Mouse (Mus musculus): Measurements from ENCODE around the gene Grb10. TPM values are rescaled to one million over a fixed set of nuclear protein-coding genes. Genes with fewer than 3 reads are reported as not detected.
A peak's percentile ranks its signal among the peaks of the same experiment; 100 is the strongest.

The Grb10 gene
- polyA plus RNA-seq, 1 experiment from 2014 or later = 116 TPM

DNA sequence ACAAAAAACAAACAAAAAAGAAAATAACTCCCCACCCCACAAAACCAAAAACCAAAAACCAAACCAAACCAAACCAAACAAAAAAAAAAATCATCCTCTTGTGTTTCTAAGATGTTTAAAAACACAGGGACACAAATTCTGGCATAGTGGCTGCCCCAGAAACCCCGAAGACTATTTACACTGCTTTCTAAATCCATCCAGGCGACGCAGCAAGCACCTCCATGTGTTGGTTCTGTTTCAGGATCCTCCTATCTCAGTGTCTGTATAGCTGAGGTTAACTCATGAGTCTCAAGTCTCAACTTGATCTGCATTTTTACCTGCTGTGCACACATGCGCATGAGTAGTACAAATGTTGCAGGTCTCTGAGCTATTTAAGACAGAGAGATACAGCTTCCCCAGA lies 1.9 kb upstream of the Grb10 start:
- 91% methylated on average over 4 of the region's 4 CpGs for WGBS
- Histone ChIP-seq H3K36me3 (no peaks in the 10 kb centered on the region), H3K9ac (no peak overlapping the region), H3K9me3 (no peaks in the 10 kb centered on the region), H3K27ac (no peak overlapping the region), H3K27me3 (peaks cover 87% of the 10 kb centered on the region), H3K4me2 (no peak overlapping the region), H3K4me1 (replicated peaks) (peaks cover 16% of the 10 kb centered on the region), H3K4me3 (no peak overlapping the region)
- ATAC-seq (ENCODE audit: low FRiP score) = no peak

- ATAC-seq (ENCODE audit: low FRiP score) = no peak
- H3K9ac ChIP-seq = no peak overlapping the region
- WGBS = 57% methylated on average over 6 of the region's 6 CpGs
- no peak overlapping the region for H3K27ac ChIP-seq
- H3K27me3 ChIP-seq = peaks cover 90% of the 10 kb centered on the region
- H3K4me2 ChIP-seq = no peak overlapping the region
- H3K4me1 ChIP-seq (replicated peaks) = peaks cover 16% of the 10 kb centered on the region
- H3K36me3 ChIP-seq = no peaks in the 10 kb centered on the region
- H3K4me3 ChIP-seq = no peak overlapping the region
- no peaks in the 10 kb centered on the region for H3K9me3 ChIP-seq
Measured at GRCm38 (mm10) chr11:12039748-12040147, 1.3 kb upstream of the Grb10 start.

DNA sequence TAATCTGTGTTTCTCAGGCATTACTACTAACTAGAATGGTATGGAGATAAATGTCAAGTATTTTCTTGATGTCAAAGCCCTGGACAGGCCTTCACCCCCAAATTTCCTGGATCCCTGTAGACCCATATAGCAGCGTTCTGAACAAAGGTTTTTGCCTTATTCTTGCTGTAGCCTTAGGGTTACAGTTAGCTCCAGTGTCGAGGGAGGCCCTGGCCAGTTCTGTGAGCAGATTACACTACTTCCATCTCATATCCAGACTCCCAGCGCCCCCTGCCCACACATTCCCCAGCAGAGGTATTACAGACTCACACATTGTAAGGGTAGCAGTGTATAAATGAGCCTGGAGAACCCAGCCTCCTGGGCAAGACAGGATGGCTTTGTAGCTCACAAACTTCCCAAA lies 615 bp upstream of the Grb10 start:
- Histone ChIP-seq H3K4me1 (replicated peaks) (peaks cover 16% of the 10 kb centered on the region), H3K9ac (no peak overlapping the region), H3K27me3 (peaks cover 96% of the 10 kb centered on the region), H3K4me3 (no peak overlapping the region), H3K27ac (no peak overlapping the region), H3K9me3 (no peaks in the 10 kb centered on the region), H3K36me3 (no peaks in the 10 kb centered on the region), H3K4me2 (no peak overlapping the region)
- no peak for ATAC-seq (ENCODE audit: low FRiP score)
- WGBS = 18% methylated on average over 3 of the region's 3 CpGs

GRCm38 (mm10) chr11:12037689-12038469 lies 604 bp downstream of the Grb10 start:
- peaks cover 97% of the 10 kb centered on the region for H3K27me3 ChIP-seq
- peak overlapping the region; percentile 35 for H3K27ac ChIP-seq
- no peak; the same call in 1 of the 2 replicates for ATAC-seq (ENCODE audit: low FRiP score)
- H3K9me3 ChIP-seq = no peaks in the 10 kb centered on the region
- H3K4me3 ChIP-seq = peak overlapping the region; percentile 53
- H3K36me3 ChIP-seq = no peaks in the 10 kb centered on the region
- peaks cover 16% of the 10 kb centered on the region for H3K4me1 ChIP-seq (replicated peaks)
- 5% methylated on average over 46 of the region's 48 CpGs for WGBS
- H3K9ac ChIP-seq = peak overlapping the region; percentile 80
- H3K4me2 ChIP-seq = peak overlapping the region; percentile 52

DNA sequence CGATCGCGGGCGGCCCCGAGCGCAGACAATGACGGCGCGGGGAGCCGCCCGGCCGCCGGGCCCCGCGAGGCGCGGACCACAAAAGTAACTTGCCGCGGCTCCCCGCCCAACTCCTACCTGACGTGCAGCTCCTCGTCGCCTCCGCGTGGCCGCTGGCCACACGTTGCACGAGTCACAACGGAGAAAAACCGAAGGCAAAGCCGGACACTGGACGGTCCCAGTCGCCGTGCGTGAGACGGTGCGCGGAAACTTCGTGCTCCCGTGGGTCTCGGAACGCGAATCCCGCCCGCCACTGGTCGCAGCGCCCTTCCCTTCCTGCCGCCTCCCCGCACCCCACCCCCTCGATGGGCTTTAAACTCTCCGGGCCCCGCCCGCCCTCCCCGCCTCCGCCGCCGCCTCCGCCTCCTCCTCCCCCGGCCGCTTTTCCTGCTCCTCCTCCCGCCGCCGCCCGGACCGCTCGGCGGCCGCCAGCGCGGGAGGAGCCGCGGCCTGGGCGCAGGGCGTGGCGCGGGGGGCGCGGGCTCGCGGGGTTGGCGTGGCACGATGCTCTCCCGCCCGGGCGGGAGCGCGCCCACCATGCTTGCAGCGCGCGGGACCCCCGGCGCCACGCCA lies 1.3 kb downstream of the Grb10 start:
- Histone ChIP-seq H3K4me2 (peak overlapping the region; percentile 52), H3K9me3 (no peaks in the 10 kb centered on the region), H3K27me3 (peaks cover 96% of the 10 kb centered on the region), H3K27ac (peak overlapping the region; percentile 62), H3K4me3 (peak overlapping the region; percentile 53), H3K36me3 (no peaks in the 10 kb centered on the region), H3K9ac (peak overlapping the region; percentile 80), H3K4me1 (replicated peaks) (peaks cover 16% of the 10 kb centered on the region)
- 1% methylated on average over 55 of the region's 93 CpGs for WGBS
- peak; percentile 75 for ATAC-seq (ENCODE audit: low FRiP score)

- no peaks in the 10 kb centered on the region for H3K9me3 ChIP-seq
- no peak for ATAC-seq (ENCODE audit: low FRiP score)
- WGBS = 3% methylated on average over 46 of the region's 65 CpGs
- H3K4me1 ChIP-seq (replicated peaks) = peaks cover 16% of the 10 kb centered on the region
- H3K27me3 ChIP-seq = peaks cover 94% of the 10 kb centered on the region
- H3K9ac ChIP-seq = peak overlapping the region; percentile 80
- no peaks in the 10 kb centered on the region for H3K36me3 ChIP-seq
- peak overlapping the region; percentile 52 for H3K4me2 ChIP-seq
- peak overlapping the region; percentile 62 for H3K27ac ChIP-seq
- peak overlapping the region; percentile 53 for H3K4me3 ChIP-seq
Measured at GRCm38 (mm10) chr11:12035916-12036910, 2.3 kb downstream of the Grb10 start.

DNA sequence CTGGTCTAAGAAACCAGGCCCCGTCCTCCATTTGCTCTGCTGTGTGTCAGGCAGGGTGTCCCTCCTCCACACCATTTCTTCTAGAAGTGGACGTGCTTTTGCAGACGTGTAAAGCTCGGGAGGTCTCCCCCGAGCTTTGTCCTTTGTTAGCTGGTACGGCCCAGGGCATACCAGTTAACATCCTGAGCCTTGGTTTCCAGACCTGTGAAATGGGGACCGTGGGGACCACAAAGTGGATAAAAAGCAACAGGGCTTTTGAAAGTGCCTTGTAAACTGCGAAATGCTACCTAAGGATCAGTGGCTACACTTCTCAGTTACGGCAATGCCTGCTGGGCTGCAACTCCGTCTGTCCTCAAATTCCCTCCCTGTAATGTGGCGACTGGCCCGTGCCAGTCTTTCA lies 3.2 kb downstream of the Grb10 start:
- Histone ChIP-seq H3K4me3 (peak overlapping the region; percentile 53), H3K4me1 (replicated peaks) (peaks cover 16% of the 10 kb centered on the region), H3K4me2 (peak overlapping the region; percentile 52), H3K36me3 (no peaks in the 10 kb centered on the region), H3K27ac (peak overlapping the region; percentile 18; the same call in 1 of the 2 replicates), H3K9me3 (no peaks in the 10 kb centered on the region), H3K9ac (peak overlapping the region; percentile 60), H3K27me3 (peaks cover 94% of the 10 kb centered on the region)
- 6% methylated on average over 12 of the region's 12 CpGs for WGBS
- no peak for ATAC-seq (ENCODE audit: low FRiP score)

- Histone ChIP-seq H3K4me2 (peak overlapping the region; percentile 52), H3K27me3 (peaks cover 93% of the 10 kb centered on the region), H3K27ac (no peak overlapping the region), H3K9me3 (no peaks in the 10 kb centered on the region), H3K9ac (peak overlapping the region; percentile 60; the same call in 1 of the 2 replicates), H3K4me3 (peak overlapping the region; percentile 53), H3K36me3 (no peaks in the 10 kb centered on the region), H3K4me1 (replicated peaks) (peaks cover 16% of the 10 kb centered on the region)
- 54% methylated on average over 4 of the region's 4 CpGs for WGBS
- no peak for ATAC-seq (ENCODE audit: low FRiP score)
Measured at GRCm38 (mm10) chr11:12034781-12035180, 3.7 kb downstream of the Grb10 start.

GRCm38 (mm10) chr11:12034371-12034770 lies 4.1 kb downstream of the Grb10 start:
- H3K4me2 ChIP-seq = peak overlapping the region; percentile 52
- H3K27me3 ChIP-seq = peaks cover 93% of the 10 kb centered on the region
- H3K9ac ChIP-seq = no peak overlapping the region
- peaks cover 16% of the 10 kb centered on the region for H3K4me1 ChIP-seq (replicated peaks)
- H3K9me3 ChIP-seq = no peaks in the 10 kb centered on the region
- H3K4me3 ChIP-seq = peak overlapping the region; percentile 53
- H3K36me3 ChIP-seq = no peaks in the 10 kb centered on the region
- ATAC-seq (ENCODE audit: low FRiP score) = no peak
- WGBS = 26% methylated on average over 5 of the region's 5 CpGs
- H3K27ac ChIP-seq = no peak overlapping the region

DNA sequence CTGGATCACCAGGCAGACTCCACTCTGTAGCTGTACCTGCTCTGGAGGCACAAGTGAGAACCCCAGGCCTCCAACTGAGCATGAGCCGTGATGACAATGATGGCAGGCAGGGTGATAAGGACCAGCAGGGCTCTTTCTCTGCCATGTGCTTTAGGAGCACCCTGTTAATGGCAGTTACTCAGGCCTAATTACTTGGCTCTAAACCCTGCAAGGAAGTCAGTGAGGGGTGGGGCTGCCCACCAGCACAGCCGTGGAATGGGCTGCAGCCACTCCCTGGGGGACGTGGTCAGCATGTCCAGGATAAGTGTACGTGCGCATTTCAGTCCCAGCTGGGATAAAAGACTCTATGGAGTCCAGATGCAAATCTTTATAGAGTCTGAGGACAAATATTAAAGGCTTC lies 5.7 kb downstream of the Grb10 start:
- no peak for ATAC-seq (ENCODE audit: low FRiP score)
- WGBS = 24% methylated on average over 5 of the region's 5 CpGs
- Histone ChIP-seq H3K9me3 (no peaks in the 10 kb centered on the region; the same call in 1 of the 2 replicates), H3K9ac (no peak overlapping the region), H3K27me3 (peaks cover 93% of the 10 kb centered on the region), H3K4me2 (peak overlapping the region; percentile 13; the same call in 1 of the 2 replicates), H3K4me1 (replicated peaks) (peaks cover 15% of the 10 kb centered on the region), H3K4me3 (no peak overlapping the region), H3K36me3 (no peaks in the 10 kb centered on the region), H3K27ac (no peak overlapping the region)

GRCm38 (mm10) chr11:12026638-12027037 lies 11.8 kb downstream of the Grb10 start:
- H3K9ac ChIP-seq = peak overlapping the region; percentile 56; the same call in 1 of the 2 replicates
- peak overlapping the region; percentile 82 for H3K27ac ChIP-seq
- peak; percentile 40 for ATAC-seq (ENCODE audit: low FRiP score)
- WGBS = 52% methylated on average over 17 of the region's 17 CpGs
- H3K4me1 ChIP-seq (replicated peaks) = peaks cover 7% of the 10 kb centered on the region
- H3K27me3 ChIP-seq = peaks cover 81% of the 10 kb centered on the region
- peaks cover 22% of the 10 kb centered on the region for H3K9me3 ChIP-seq
- peak overlapping the region; percentile 42 for H3K4me3 ChIP-seq
- peak overlapping the region; percentile 56 for H3K4me2 ChIP-seq
- H3K36me3 ChIP-seq = peaks cover 17% of the 10 kb centered on the region
